Mouse (Mus musculus) naive thymus-derived CD4-positive, alpha-beta T cell, adult 2 months (primary cell): ENCODE data around the gene Dock4.
A peak's percentile ranks its signal among the peaks of the same experiment; 100 is the strongest.

Experiments used
- DNase-seq: peaks from one replicate; pipeline ENCODE4 v3.0.0-alpha.2; 2011; ENCODE audit warnings: low read depth

Dock4 gene

GRCm38 (mm10) chr12:40654312-40654711 lies 208.6 kb downstream of the Dock4 start:
- no peak for DNase-seq

GRCm38 (mm10) chr12:40655861-40656260 lies 210.1 kb downstream of the Dock4 start:
- DNase-seq = no peak

GRCm38 (mm10) chr12:40656438-40656837 lies 210.7 kb downstream of the Dock4 start:
- no peak for DNase-seq

- DNase-seq = no peak
Measured at GRCm38 (mm10) chr12:40657229-40657885, 211.6 kb downstream of the Dock4 start.

GRCm38 (mm10) chr12:40659689-40660088 lies 213.9 kb downstream of the Dock4 start:
- no peak for DNase-seq

GRCm38 (mm10) chr12:40669460-40669859 lies 223.7 kb downstream of the Dock4 start:
- no peak for DNase-seq

GRCm38 (mm10) chr12:40670766-40671165 lies 225.0 kb downstream of the Dock4 start:
- no peak for DNase-seq

GRCm38 (mm10) chr12:40679713-40680112 lies 234.0 kb downstream of the Dock4 start:
- no peak for DNase-seq

- peak; percentile 75 for DNase-seq
Measured at GRCm38 (mm10) chr12:40680551-40680950, 234.8 kb downstream of the Dock4 start.

- DNase-seq = no peak
Measured at GRCm38 (mm10) chr12:40691444-40691843, 245.7 kb downstream of the Dock4 start.

GRCm38 (mm10) chr12:40694082-40694721 lies 248.4 kb downstream of the Dock4 start:
- no peak for DNase-seq

GRCm38 (mm10) chr12:40698330-40698729 lies 252.6 kb downstream of the Dock4 start:
- no peak for DNase-seq

GRCm38 (mm10) chr12:40702233-40702792 lies 256.6 kb downstream of the Dock4 start:
- DNase-seq = no peak

GRCm38 (mm10) chr12:40704296-40704695 lies 258.5 kb downstream of the Dock4 start:
- no peak for DNase-seq

- DNase-seq = no peak
Measured at GRCm38 (mm10) chr12:40707108-40707507, 261.4 kb downstream of the Dock4 start.

- DNase-seq = no peak
Measured at GRCm38 (mm10) chr12:40709094-40709493, 263.3 kb downstream of the Dock4 start.

GRCm38 (mm10) chr12:40712235-40712634 lies 266.5 kb downstream of the Dock4 start:
- DNase-seq = no peak

GRCm38 (mm10) chr12:40714288-40714687 lies 268.5 kb downstream of the Dock4 start:
- no peak for DNase-seq

- no peak for DNase-seq
Measured at GRCm38 (mm10) chr12:40715174-40715573, 269.4 kb downstream of the Dock4 start.

GRCm38 (mm10) chr12:40728373-40728772 lies 282.6 kb downstream of the Dock4 start:
- no peak for DNase-seq

- DNase-seq = no peak
Measured at GRCm38 (mm10) chr12:40730756-40731155, 285.0 kb downstream of the Dock4 start.

- no peak for DNase-seq
Measured at GRCm38 (mm10) chr12:40745501-40745900, 299.7 kb downstream of the Dock4 start.

GRCm38 (mm10) chr12:40746081-40746480 lies 300.3 kb downstream of the Dock4 start:
- DNase-seq = no peak
